Mouse (Mus musculus) spleen, embryonic (tissue): Measurements from ENCODE around the gene Gm20388.

ENCODE experiments used
- CTCF ChIA-PET: fragments of 350-600 bp; sonication (Branson Sonifier 250); formaldehyde crosslinking; loops from one replicate; lab custom pipeline; 2022; lab: Charles Lee

Gene Gm20388

GRCm38 (mm10) chr8:122223976-122224649, 2313.5 kb downstream of the Gm20388 start:
- CTCF ChIA-PET: no interaction called here

GRCm38 (mm10) chr8:122224650-122225022, 2314.0 kb downstream of the Gm20388 start:
- CTCF ChIA-PET: no interaction called here

- CTCF ChIA-PET: no interaction called here
Observed at GRCm38 (mm10) chr8:122225446-122225845, 2314.8 kb downstream of the Gm20388 start.

- CTCF ChIA-PET: no interaction called here
Observed at GRCm38 (mm10) chr8:122227345-122227744, 2316.7 kb downstream of the Gm20388 start.

GRCm38 (mm10) chr8:122228792-122229575, 2318.3 kb downstream of the Gm20388 start:
- CTCF ChIA-PET: interaction anchor here (0.5 kb wide), 2 partner anchors 971 to 1072 kb away, joined by 5 to 9 read pairs; no protein-coding TSS in a partner anchor

GRCm38 (mm10) chr8:122229819-122230711, 2319.4 kb downstream of the Gm20388 start:
- CTCF ChIA-PET: no interaction called here

GRCm38 (mm10) chr8:122230712-122231337, 2320.2 kb downstream of the Gm20388 start:
- CTCF ChIA-PET: no interaction called here

GRCm38 (mm10) chr8:122234055-122234454, 2323.4 kb downstream of the Gm20388 start:
- CTCF ChIA-PET: no interaction called here

- CTCF ChIA-PET: no interaction called here
Observed at GRCm38 (mm10) chr8:122236521-122236920, 2325.9 kb downstream of the Gm20388 start.

GRCm38 (mm10) chr8:122238225-122238624, 2327.6 kb downstream of the Gm20388 start:
- CTCF ChIA-PET: no interaction called here

GRCm38 (mm10) chr8:122238731-122239130, 2328.1 kb downstream of the Gm20388 start:
- CTCF ChIA-PET: no interaction called here

GRCm38 (mm10) chr8:122240241-122241026, 2329.8 kb downstream of the Gm20388 start:
- CTCF ChIA-PET: no interaction called here

- CTCF ChIA-PET: no interaction called here
Observed at GRCm38 (mm10) chr8:122243310-122243709, 2332.7 kb downstream of the Gm20388 start.

GRCm38 (mm10) chr8:122245161-122245560, 2334.5 kb downstream of the Gm20388 start:
- CTCF ChIA-PET: no interaction called here

GRCm38 (mm10) chr8:122246257-122247211, 2335.9 kb downstream of the Gm20388 start:
- CTCF ChIA-PET: interaction anchor here (0.6 kb wide), 1 partner anchor 38 kb away, joined by 3 read pairs; no protein-coding TSS in a partner anchor

GRCm38 (mm10) chr8:122251739-122252138, 2341.1 kb downstream of the Gm20388 start:
- CTCF ChIA-PET: no interaction called here

GRCm38 (mm10) chr8:122252366-122252765, 2341.7 kb downstream of the Gm20388 start:
- CTCF ChIA-PET: no interaction called here

- CTCF ChIA-PET: interaction anchor here (0.9 kb wide), 1 partner anchor 10 kb away, joined by 3 read pairs; no protein-coding TSS in a partner anchor
Observed at GRCm38 (mm10) chr8:122259351-122259750, 2348.7 kb downstream of the Gm20388 start.

GRCm38 (mm10) chr8:122260755-122261154, 2350.1 kb downstream of the Gm20388 start:
- CTCF ChIA-PET: no interaction called here
